In genomic region chr4:83213752-83214151, GRCm38 (mm10) we compare ENCODE assay signal across 24 mouse cellular contexts.
DNase-seq lines count a peak whose midpoint lies in the region; ATAC-seq lines count a peak whose summit lies in the region.
"Had no signal": no experiment of that assay in that cellular context is flagged by ENCODE, and none has a peak within 500 bp of the region (broad histone marks: within the 10 kb centered on the region; RNA-seq: fewer than 3 reads in every experiment).

No protein-coding gene starts in this region.

- H3K4me2 ChIP-seq in forebrain, embryonic 12.5 days: no peak overlapping the region
- no peak overlapping the region for H3K4me2 ChIP-seq in lung, embryonic 16.5 days (ENCODE audit: low read depth, low read length)
- H3K4me2 ChIP-seq: forebrain, embryonic 13.5 days; heart, embryonic 15.5 days; hindbrain, embryonic 14.5 days had no signal

- WGBS in forebrain, embryonic 10.5 days: 93% methylated on average over 6 of the region's 6 CpGs
- WGBS in forebrain, embryonic 12.5 days: 89% methylated on average over 6 of the region's 6 CpGs
- WGBS in lung, embryonic 16.5 days: 69% methylated on average over 6 of the region's 6 CpGs

- no peak for DNase-seq in forebrain, embryonic 10.5 days (ENCODE audit: extremely low spot score, low spot score)
- DNase-seq in lung, postnatal 14 days: no peak
- peak; percentile 35 for DNase-seq in ZHBTc4 (ENCODE audit: low read depth, low spot score)
- no peak for DNase-seq in layer of hippocampus, postnatal 14 days (ENCODE audit: low spot score in 2 of 2)
- DNase-seq in adrenal gland, postnatal 10 days: no peak
- DNase-seq: adrenal gland, postnatal 36 days; cerebellum, adult 11-12 months; cerebellum, postnatal 10 days; heart, postnatal 4 days; kidney, adult 2 months; kidney, postnatal 14 days; layer of hippocampus, postnatal 36 days; right cerebral cortex, adult 18-20 months; right cerebral cortex, postnatal 4 days; thymus, postnatal 25 days had no signal

- no peak overlapping the region for H3K4me3 ChIP-seq in forebrain, embryonic 10.5 days
- no peak overlapping the region for H3K4me3 ChIP-seq in forebrain, embryonic 12.5 days (replicated peaks)
- H3K4me3 ChIP-seq in lung, embryonic 16.5 days (ENCODE audit: low read length): no peak overlapping the region
- H3K4me3 ChIP-seq: forebrain, embryonic 13.5 days; heart, embryonic 15.5 days; layer of hippocampus, adult 2 months; midbrain, embryonic 10.5 days had no signal

- no peak overlapping the region for H3K9ac ChIP-seq in forebrain, embryonic 12.5 days
- H3K9ac ChIP-seq in lung, embryonic 16.5 days (ENCODE audit: low read length): no peak overlapping the region
- H3K9ac ChIP-seq: forebrain, embryonic 13.5 days; heart, embryonic 15.5 days; hindbrain, embryonic 14.5 days; liver, embryonic 14.5 days had no signal

- no peak for ATAC-seq in forebrain, embryonic 12.5 days (ENCODE audit: low FRiP score)
- no peak for ATAC-seq in lung, embryonic 16.5 days (ENCODE audit: low read depth)
- ATAC-seq: forebrain, embryonic 13.5 days had no signal

- no peaks in the 10 kb centered on the region for H3K27me3 ChIP-seq in forebrain, embryonic 10.5 days (ENCODE audit: poor library complexity, severe bottlenecking)
- H3K27me3 ChIP-seq in forebrain, embryonic 12.5 days: no peaks in the 10 kb centered on the region
- no peaks in the 10 kb centered on the region for H3K27me3 ChIP-seq in lung, embryonic 16.5 days (ENCODE audit: control insufficient read depth, insufficient read depth, low read depth, low read length)
- H3K27me3 ChIP-seq: forebrain, embryonic 13.5 days; heart, embryonic 15.5 days had no signal

- H3K27ac ChIP-seq in forebrain, embryonic 10.5 days: peak overlapping the region; percentile 44; the same call in 1 of the 2 replicates
- no peak overlapping the region for H3K27ac ChIP-seq in forebrain, embryonic 12.5 days
- H3K27ac ChIP-seq in lung, embryonic 16.5 days (ENCODE audit: low read length): peak overlapping the region; percentile 78
- H3K27ac ChIP-seq: forebrain, embryonic 13.5 days; heart, embryonic 15.5 days; hindbrain, embryonic 14.5 days; layer of hippocampus, adult 2 months; liver, embryonic 14.5 days; macrophage; midbrain, embryonic 10.5 days had no signal

- H3K36me3 ChIP-seq in forebrain, embryonic 10.5 days (replicated peaks): no peaks in the 10 kb centered on the region
- no peaks in the 10 kb centered on the region for H3K36me3 ChIP-seq in forebrain, embryonic 12.5 days (replicated peaks)
- H3K36me3 ChIP-seq in lung, embryonic 16.5 days (ENCODE audit: control insufficient read depth, insufficient read depth, low read length): no peaks in the 10 kb centered on the region
- H3K36me3 ChIP-seq: heart, embryonic 15.5 days; midbrain, embryonic 10.5 days had no signal

- H3K9me3 ChIP-seq in forebrain, embryonic 10.5 days: no peaks in the 10 kb centered on the region
- H3K9me3 ChIP-seq in forebrain, embryonic 12.5 days: no peaks in the 10 kb centered on the region
- no peaks in the 10 kb centered on the region for H3K9me3 ChIP-seq in lung, embryonic 16.5 days (ENCODE audit: control insufficient read depth, low read length)
- H3K9me3 ChIP-seq: forebrain, embryonic 13.5 days; heart, embryonic 15.5 days; midbrain, embryonic 10.5 days had no signal

- peaks cover 22% of the 10 kb centered on the region for H3K4me1 ChIP-seq in forebrain, embryonic 10.5 days
- peaks cover 13% of the 10 kb centered on the region; the same call in 1 of the 2 replicates for H3K4me1 ChIP-seq in forebrain, embryonic 12.5 days
- H3K4me1 ChIP-seq in lung, embryonic 16.5 days (replicated peaks; ENCODE audit: control insufficient read depth, insufficient read depth, low read length): peaks cover 11% of the 10 kb centered on the region
- H3K4me1 ChIP-seq: midbrain, embryonic 10.5 days had no signal
